Mouse (Mus musculus) forebrain, embryonic 15.5 days (tissue): ENCODE results near the gene Plekhb2. TPM values are rescaled to one million over a fixed set of nuclear protein-coding genes. Genes with fewer than 3 reads are reported as not detected.
A peak's percentile ranks its signal among the peaks of the same experiment; 100 is the strongest.

Experiments
- ATAC-seq: fragments of 200-750 bp; cut with Nextera tagmentation; replicated peaks from 2 replicates; pipeline ENCODE4 v1.8.0; 2017; ENCODE audit warnings: mild to moderate bottlenecking, moderate TSS enrichment, moderate library complexity
- H3K27ac ChIP-seq: fragments of 300-500 bp; sonication (generic); replicated peaks from 2 replicates; pipeline ENCODE4 v1.5.1; 2015; ENCODE audit warnings: mild to moderate bottlenecking, inconsistent platforms
- H3K27me3 ChIP-seq: fragments of 300-500 bp; sonication (generic); 2 replicates; pipeline ENCODE4 v1.6.1; 2015; ENCODE audit warnings: inconsistent platforms
- H3K36me3 ChIP-seq: fragments of 300-500 bp; sonication (generic); 2 replicates; pipeline ENCODE4 v1.6.1; 2015; ENCODE audit warnings: mild to moderate bottlenecking, inconsistent platforms
- H3K4me1 ChIP-seq: fragments of 300-500 bp; sonication (generic); 2 replicates; pipeline ENCODE4 v1.6.1; 2015; ENCODE audit warnings: inconsistent platforms
- H3K4me2 ChIP-seq: fragments of 300-500 bp; sonication (generic); replicated peaks from 2 replicates; pipeline ENCODE4 v1.6.1; 2015; ENCODE audit warnings: mild to moderate bottlenecking, inconsistent platforms
- H3K4me3 ChIP-seq: fragments of 300-500 bp; sonication (generic); 2 replicates; pipeline ENCODE4 v1.5.1; 2015; ENCODE audit warnings: mild to moderate bottlenecking, inconsistent platforms
- H3K9ac ChIP-seq: fragments of 300-500 bp; sonication (generic); replicated peaks from 2 replicates; pipeline ENCODE4 v1.6.1; 2015; ENCODE audit warnings: mild to moderate bottlenecking, inconsistent platforms
- H3K9me3 ChIP-seq: fragments of 300-500 bp; sonication (generic); 2 replicates; pipeline ENCODE4 v1.6.1; 2016; ENCODE audit warnings: inconsistent platforms
- WGBS: fragments of 180-500 bp; shearing (Covaris S2); methylation state at CpG from one replicate; pipeline ENCODE4 v1.1.7; 2015; ENCODE audit warnings: mixed read lengths; 5-methylcytosine and 5-hydroxymethylcytosine counted together
- polyA plus RNA-seq: library from polyadenylated mRNA; unstranded; fragments of >200 nt; fragmentation: Nextera tagmentation; extraction: Ambion mirVana; gene quantifications from 2 replicates; pipeline ENCODE4 v1.2.1, GENCODE M21; 2015

Plekhb2 gene
- polyA plus RNA-seq, 1 experiment from 2014 or later, result 71.8 TPM

GRCm38 (mm10) chr1:34855056-34855739 lies 5.4 kb downstream of the Plekhb2 start:
- Histone ChIP-seq H3K9ac (no peak overlapping the region), H3K4me2 (no peak overlapping the region), H3K27me3 (no peaks in the 10 kb centered on the region), H3K4me1 (peaks cover 28% of the 10 kb centered on the region), H3K36me3 (no peaks in the 10 kb centered on the region), H3K4me3 (no peak overlapping the region), H3K9me3 (no peaks in the 10 kb centered on the region), H3K27ac (no peak overlapping the region)
- no peak for ATAC-seq
- 83% methylated on average over 12 of the region's 12 CpGs for WGBS

DNA sequence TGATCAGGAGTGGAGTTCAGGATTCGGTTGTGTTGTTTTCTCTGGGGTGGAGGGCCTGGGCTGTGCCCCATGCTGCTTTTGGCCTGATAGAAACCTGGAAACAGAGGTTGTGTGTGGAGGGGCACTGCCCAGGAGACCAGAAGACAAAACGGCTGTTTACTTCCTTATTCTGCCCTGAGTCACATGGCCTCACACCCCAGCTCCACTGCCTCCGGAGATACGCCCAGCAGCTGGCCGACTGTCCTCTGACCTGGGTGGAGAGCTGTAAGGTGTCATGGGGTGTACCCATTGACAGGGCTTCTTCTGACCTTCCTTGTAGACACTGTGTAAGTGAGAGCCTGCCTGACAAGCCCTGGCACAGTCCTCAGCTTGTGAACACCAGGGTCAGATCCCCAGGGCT lies 8.9 kb downstream of the Plekhb2 start:
- Histone ChIP-seq H3K27me3 (no peaks in the 10 kb centered on the region), H3K36me3 (peaks cover 15% of the 10 kb centered on the region), H3K9me3 (no peaks in the 10 kb centered on the region), H3K4me1 (no peaks in the 10 kb centered on the region), H3K27ac (no peak overlapping the region), H3K4me2 (no peak overlapping the region), H3K4me3 (no peak overlapping the region), H3K9ac (no peak overlapping the region)
- 82% methylated on average over 5 of the region's 5 CpGs for WGBS
- no peak for ATAC-seq

GRCm38 (mm10) chr1:34859761-34860160 lies 10.0 kb downstream of the Plekhb2 start:
- H3K9me3 ChIP-seq, result no peaks in the 10 kb centered on the region
- no peak overlapping the region for H3K27ac ChIP-seq
- no peak overlapping the region for H3K4me3 ChIP-seq
- no peak overlapping the region for H3K4me2 ChIP-seq
- 92% methylated on average over 3 of the region's 3 CpGs for WGBS
- H3K4me1 ChIP-seq, result no peaks in the 10 kb centered on the region
- no peak overlapping the region for H3K9ac ChIP-seq
- ATAC-seq, result no peak
- H3K27me3 ChIP-seq, result no peaks in the 10 kb centered on the region
- H3K36me3 ChIP-seq, result peaks cover 26% of the 10 kb centered on the region

- H3K27me3 ChIP-seq, result no peaks in the 10 kb centered on the region
- H3K4me2 ChIP-seq, result no peak overlapping the region
- H3K36me3 ChIP-seq, result peaks cover 30% of the 10 kb centered on the region
- no peaks in the 10 kb centered on the region for H3K4me1 ChIP-seq
- no peak overlapping the region for H3K27ac ChIP-seq
- WGBS, result 91% methylated on average over 7 of the region's 7 CpGs
- no peak for ATAC-seq
- no peaks in the 10 kb centered on the region for H3K9me3 ChIP-seq
- no peak overlapping the region for H3K4me3 ChIP-seq
- H3K9ac ChIP-seq, result no peak overlapping the region
Measured at GRCm38 (mm10) chr1:34860205-34860604, 10.4 kb downstream of the Plekhb2 start.

- H3K36me3 ChIP-seq, result peaks cover 30% of the 10 kb centered on the region
- H3K9ac ChIP-seq, result no peak overlapping the region
- H3K4me3 ChIP-seq, result no peak overlapping the region
- H3K4me1 ChIP-seq, result no peaks in the 10 kb centered on the region
- 94% methylated on average over 13 of the region's 13 CpGs for WGBS
- no peak overlapping the region for H3K4me2 ChIP-seq
- no peaks in the 10 kb centered on the region for H3K27me3 ChIP-seq
- H3K9me3 ChIP-seq, result no peaks in the 10 kb centered on the region
- no peak for ATAC-seq
- no peak overlapping the region for H3K27ac ChIP-seq
Measured at GRCm38 (mm10) chr1:34862877-34863276, 13.1 kb downstream of the Plekhb2 start.

- Histone ChIP-seq H3K4me3 (no peak overlapping the region), H3K27ac (no peak overlapping the region), H3K4me2 (no peak overlapping the region), H3K4me1 (no peaks in the 10 kb centered on the region), H3K36me3 (peaks cover 30% of the 10 kb centered on the region), H3K9ac (no peak overlapping the region), H3K9me3 (no peaks in the 10 kb centered on the region), H3K27me3 (no peaks in the 10 kb centered on the region)
- ATAC-seq, result no peak
- 86% methylated on average over 7 of the region's 7 CpGs for WGBS
Measured at GRCm38 (mm10) chr1:34863323-34863722, 13.5 kb downstream of the Plekhb2 start.

GRCm38 (mm10) chr1:34864243-34864642 lies 14.5 kb downstream of the Plekhb2 start:
- Histone ChIP-seq H3K9me3 (no peaks in the 10 kb centered on the region), H3K4me2 (no peak overlapping the region), H3K4me3 (no peak overlapping the region), H3K36me3 (peaks cover 39% of the 10 kb centered on the region), H3K27me3 (no peaks in the 10 kb centered on the region), H3K4me1 (no peaks in the 10 kb centered on the region), H3K27ac (no peak overlapping the region), H3K9ac (no peak overlapping the region)
- no peak for ATAC-seq
- 87% methylated on average over 7 of the region's 7 CpGs for WGBS

- H3K9me3 ChIP-seq, result no peaks in the 10 kb centered on the region
- H3K4me2 ChIP-seq, result no peak overlapping the region
- no peak overlapping the region for H3K4me3 ChIP-seq
- ATAC-seq, result no peak
- H3K27me3 ChIP-seq, result no peaks in the 10 kb centered on the region
- WGBS, result 83% methylated on average over 9 of the region's 9 CpGs
- H3K36me3 ChIP-seq, result peaks cover 53% of the 10 kb centered on the region
- no peaks in the 10 kb centered on the region for H3K4me1 ChIP-seq
- H3K27ac ChIP-seq, result no peak overlapping the region
- no peak overlapping the region for H3K9ac ChIP-seq
Measured at GRCm38 (mm10) chr1:34865866-34866265, 16.1 kb downstream of the Plekhb2 start.

- Histone ChIP-seq H3K36me3 (peaks cover 64% of the 10 kb centered on the region), H3K27ac (no peak overlapping the region), H3K4me2 (no peak overlapping the region), H3K4me3 (no peak overlapping the region), H3K9ac (no peak overlapping the region), H3K9me3 (no peaks in the 10 kb centered on the region), H3K4me1 (no peaks in the 10 kb centered on the region), H3K27me3 (no peaks in the 10 kb centered on the region)
- WGBS, result 50% methylated on average over 10 of the region's 10 CpGs
- ATAC-seq, result peak; percentile 49
Measured at GRCm38 (mm10) chr1:34866815-34867573, 17.2 kb downstream of the Plekhb2 start.

- WGBS, result 93% methylated on average over 5 of the region's 5 CpGs
- no peak for ATAC-seq
- H3K36me3 ChIP-seq, result peaks cover 61% of the 10 kb centered on the region
Measured at GRCm38 (mm10) chr1:34867574-34867955, 17.8 kb downstream of the Plekhb2 start.

GRCm38 (mm10) chr1:34868391-34868790 lies 18.6 kb downstream of the Plekhb2 start:
- no peaks in the 10 kb centered on the region for H3K27me3 ChIP-seq
- no peak overlapping the region for H3K9ac ChIP-seq
- ATAC-seq, result no peak
- 90% methylated on average over 8 of the region's 8 CpGs for WGBS
- no peak overlapping the region for H3K4me3 ChIP-seq
- H3K4me1 ChIP-seq, result no peaks in the 10 kb centered on the region
- H3K36me3 ChIP-seq, result peaks cover 57% of the 10 kb centered on the region
- no peaks in the 10 kb centered on the region for H3K9me3 ChIP-seq
- no peak overlapping the region for H3K4me2 ChIP-seq
- no peak overlapping the region for H3K27ac ChIP-seq

More at GRCm38 (mm10) chr1:34867574-34867955, 17.8 kb downstream of the Plekhb2 start:
- no peaks in the 10 kb centered on the region for H3K9me3 ChIP-seq
- no peaks in the 10 kb centered on the region for H3K4me1 ChIP-seq
- no peak overlapping the region for H3K4me3 ChIP-seq
- H3K27me3 ChIP-seq, result no peaks in the 10 kb centered on the region
- no peak overlapping the region for H3K4me2 ChIP-seq
- no peak overlapping the region for H3K27ac ChIP-seq
- no peak overlapping the region for H3K9ac ChIP-seq

GRCm38 (mm10) chr1:34869231-34869630 lies 19.5 kb downstream of the Plekhb2 start:
- no peaks in the 10 kb centered on the region for H3K4me1 ChIP-seq
- H3K36me3 ChIP-seq, result peaks cover 52% of the 10 kb centered on the region

More at GRCm38 (mm10) chr1:34869231-34869630, 19.5 kb downstream of the Plekhb2 start:
- Histone ChIP-seq H3K9ac (no peak overlapping the region), H3K4me2 (no peak overlapping the region), H3K4me3 (no peak overlapping the region), H3K27ac (no peak overlapping the region), H3K9me3 (no peaks in the 10 kb centered on the region), H3K27me3 (no peaks in the 10 kb centered on the region)
- WGBS, result 96% methylated on average over 16 of the region's 16 CpGs
- no peak for ATAC-seq
